Mouse (Mus musculus) testis, adult 2 months (tissue): Measurements from ENCODE around the gene 1700012B07Rik. TPM values are rescaled to one million over a fixed set of nuclear protein-coding genes. Genes with fewer than 3 reads are reported as not detected.

Experiments
- H3K27ac ChIP-seq: fragments of 200-500 bp; 2 replicates; pipeline ENCODE4 v1.5.1; 2012; ENCODE audit warnings: low read depth, low read length; ENCODE audit not compliant: control insufficient read depth, insufficient read depth
- H3K27me3 ChIP-seq: fragments of 200-500 bp; 2 replicates; pipeline ENCODE4 v1.6.1; 2012; ENCODE audit warnings: mild to moderate bottlenecking, low read length, moderate library complexity; ENCODE audit not compliant: control insufficient read depth, insufficient read depth
- H3K36me3 ChIP-seq: fragments of 200-500 bp; 2 replicates; pipeline ENCODE4 v1.6.1; 2012; ENCODE audit warnings: mild to moderate bottlenecking, low read length; ENCODE audit not compliant: control insufficient read depth, insufficient read depth
- H3K4me1 ChIP-seq: fragments of 200-500 bp; 2 replicates; pipeline ENCODE4 v1.6.1; 2012; ENCODE audit warnings: low read length; ENCODE audit not compliant: control insufficient read depth, insufficient read depth
- H3K4me3 ChIP-seq: fragments of 200-500 bp; 2 replicates; pipeline ENCODE4 v1.5.1; 2012; ENCODE audit warnings: low read depth, mild to moderate bottlenecking, low read length, moderate library complexity, mixed read lengths; ENCODE audit not compliant: control insufficient read depth
- CTCF ChIP-seq: fragments of 200-500 bp; IDR thresholded peaks from 2 replicates; pipeline ENCODE4 v1.5.1; 2012; ENCODE audit warnings: low read depth, mild to moderate bottlenecking, inconsistent platforms, low read length, moderate library complexity; ENCODE audit not compliant: control insufficient read depth, insufficient read depth, insufficient replicate concordance
- POLR2A ChIP-seq: fragments of 200-500 bp; IDR thresholded peaks from 2 replicates; pipeline ENCODE4 v1.6.1; 2012; ENCODE audit warnings: low read depth, mild to moderate bottlenecking, inconsistent platforms, low read length, moderate library complexity; ENCODE audit not compliant: control insufficient read depth
- polyA plus RNA-seq: library from polyadenylated mRNA; depleted of rRNA; stranded (reverse); fragments of >200 nt; gene quantifications from 2 replicates; pipeline ENCODE4 v1.2.3, GENCODE M21; 2012

The 1700012B07Rik gene
- polyA plus RNA-seq, 1 experiment: 217 TPM

GRCm38 (mm10) chr11:109771381-109771780 is 56.5 kb downstream of the 1700012B07Rik start:
- no peak overlapping the region for H3K27ac ChIP-seq
- TF ChIP-seq CTCF (no peak), POLR2A (no peak)
- no peaks in the 10 kb centered on the region for H3K36me3 ChIP-seq
- H3K4me1 ChIP-seq: no peaks in the 10 kb centered on the region
- no peaks in the 10 kb centered on the region for H3K27me3 ChIP-seq
- no peak overlapping the region for H3K4me3 ChIP-seq

DNA sequence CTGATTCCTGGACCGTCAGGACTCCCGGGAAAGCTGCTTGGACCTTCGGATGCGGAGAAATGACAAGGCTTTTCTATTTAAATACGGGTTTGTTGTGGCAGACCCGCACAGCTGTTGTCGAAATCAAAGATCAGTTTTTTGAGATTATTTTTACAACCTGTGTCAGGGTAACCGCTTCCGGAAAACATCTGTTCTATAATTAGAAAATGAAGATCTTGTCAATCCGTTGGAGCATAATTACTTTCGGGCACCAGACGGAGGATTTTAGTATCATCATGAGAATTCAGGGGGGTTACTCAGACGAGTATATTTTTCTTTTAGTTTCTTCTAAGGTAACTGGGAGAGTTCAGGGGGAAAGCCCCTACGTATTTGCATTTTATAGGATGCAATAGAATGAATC is 57.7 kb downstream of the 1700012B07Rik start:
- no peaks in the 10 kb centered on the region for H3K27me3 ChIP-seq
- H3K27ac ChIP-seq: no peak overlapping the region
- TF ChIP-seq CTCF (no peak), POLR2A (no peak)
- H3K36me3 ChIP-seq: no peaks in the 10 kb centered on the region
- H3K4me1 ChIP-seq: no peaks in the 10 kb centered on the region
- H3K4me3 ChIP-seq: no peak overlapping the region

- Histone ChIP-seq H3K27ac (no peak overlapping the region), H3K27me3 (no peaks in the 10 kb centered on the region), H3K4me3 (no peak overlapping the region), H3K4me1 (no peaks in the 10 kb centered on the region), H3K36me3 (no peaks in the 10 kb centered on the region)
- TF ChIP-seq CTCF: no peak
- no peak for TF ChIP-seq POLR2A
These were observed 58.8 kb downstream of the 1700012B07Rik start for GRCm38 (mm10) chr11:109769091-109769490.

- Histone ChIP-seq H3K36me3 (no peaks in the 10 kb centered on the region), H3K4me3 (no peak overlapping the region), H3K4me1 (no peaks in the 10 kb centered on the region), H3K27ac (no peak overlapping the region), H3K27me3 (no peaks in the 10 kb centered on the region)
- TF ChIP-seq CTCF (no peak), POLR2A (no peak)
These were observed 67.8 kb downstream of the 1700012B07Rik start for GRCm38 (mm10) chr11:109760063-109760462.

DNA sequence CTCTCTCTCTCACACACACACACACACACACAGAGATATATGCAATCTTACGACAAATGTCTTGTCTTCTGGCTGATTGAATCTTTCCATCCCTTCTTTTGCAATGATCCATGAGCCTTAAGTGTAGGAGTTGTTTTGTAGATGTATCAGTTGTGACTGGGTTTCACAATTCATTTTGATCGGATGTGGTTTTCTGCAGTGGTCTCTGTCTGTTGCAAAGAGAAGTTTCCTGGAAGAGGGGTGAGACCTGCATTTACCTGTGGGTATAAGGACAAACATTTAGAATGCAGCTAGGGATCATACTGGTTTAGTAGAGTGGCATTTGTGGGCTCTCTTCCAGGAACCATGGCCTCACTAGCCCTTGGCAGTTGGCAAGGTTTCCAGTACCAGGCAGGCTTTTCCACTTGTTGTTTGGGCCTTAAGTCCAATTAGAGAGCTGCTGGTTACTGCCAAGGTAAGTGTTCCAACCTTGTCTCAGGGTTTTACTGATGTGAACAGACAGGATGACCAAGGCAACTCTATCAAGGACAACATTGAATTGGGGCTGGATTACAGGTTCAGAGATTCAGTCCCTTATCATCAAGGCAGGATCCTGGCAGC is 69.1 kb downstream of the 1700012B07Rik start:
- TF ChIP-seq CTCF (no peak), POLR2A (no peak)
- Histone ChIP-seq H3K4me3 (no peak overlapping the region), H3K27ac (no peak overlapping the region), H3K36me3 (no peaks in the 10 kb centered on the region), H3K27me3 (no peaks in the 10 kb centered on the region), H3K4me1 (no peaks in the 10 kb centered on the region)

- Histone ChIP-seq H3K36me3 (no peaks in the 10 kb centered on the region), H3K27ac (no peak overlapping the region), H3K27me3 (no peaks in the 10 kb centered on the region), H3K4me1 (no peaks in the 10 kb centered on the region), H3K4me3 (no peak overlapping the region)
- TF ChIP-seq POLR2A: no peak
- TF ChIP-seq CTCF: no peak
These were observed 73.7 kb downstream of the 1700012B07Rik start for GRCm38 (mm10) chr11:109754105-109754602.

GRCm38 (mm10) chr11:109751636-109752603 is 75.9 kb downstream of the 1700012B07Rik start:
- H3K36me3 ChIP-seq: no peaks in the 10 kb centered on the region
- H3K27ac ChIP-seq: no peak overlapping the region
- no peak overlapping the region for H3K4me3 ChIP-seq
- no peak for TF ChIP-seq POLR2A
- no peak for TF ChIP-seq CTCF
- H3K4me1 ChIP-seq: no peaks in the 10 kb centered on the region
- H3K27me3 ChIP-seq: no peaks in the 10 kb centered on the region
